Mouse (Mus musculus): ENCODE results near the gene H3f3a. TPM values are rescaled to one million over a fixed set of nuclear protein-coding genes. Genes with fewer than 3 reads are reported as not detected.

Gene H3f3a
- polyA plus RNA-seq, 1 experiment = 339 TPM

DNA sequence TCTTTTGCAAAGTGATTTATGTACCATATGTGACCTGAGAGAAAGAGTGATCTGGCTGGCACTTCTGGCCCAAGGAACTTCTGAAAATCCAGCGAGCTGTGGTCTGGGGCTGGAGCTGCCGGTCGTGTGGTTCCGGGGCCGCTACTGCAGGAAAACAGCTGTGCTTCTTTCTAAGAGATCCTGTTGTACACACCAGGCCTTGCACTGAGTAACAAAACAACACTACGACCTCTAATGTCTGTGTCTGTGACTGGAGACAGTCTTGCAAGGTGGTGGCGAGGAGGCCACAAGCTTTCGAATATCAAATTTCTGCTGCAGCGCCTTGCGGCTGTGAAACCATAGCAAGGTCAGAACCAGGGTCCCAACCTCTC is 36.5 kb downstream of the H3f3a start:
- Histone ChIP-seq H3K4me3 (replicated peaks; ENCODE audit: extremely low read depth, low read depth, low read length) (peak overlapping the region; percentile 83), H3K4me1 (ENCODE audit: control insufficient read depth, insufficient read depth, low read length) (no peaks in the 10 kb centered on the region)
- no peak for DNase-seq
- TF ChIP-seq CTCF (IDR thresholded peaks at IDR 0.05; ENCODE audit: insufficient read depth, low read length) = no peak
- no peak for TF ChIP-seq POLR2A (IDR thresholded peaks at IDR 0.05; ENCODE audit: borderline replicate concordance, extremely low read depth, low read depth, low read length)
- WGBS = 5% methylated on average over 10 of the region's 10 CpGs

DNA sequence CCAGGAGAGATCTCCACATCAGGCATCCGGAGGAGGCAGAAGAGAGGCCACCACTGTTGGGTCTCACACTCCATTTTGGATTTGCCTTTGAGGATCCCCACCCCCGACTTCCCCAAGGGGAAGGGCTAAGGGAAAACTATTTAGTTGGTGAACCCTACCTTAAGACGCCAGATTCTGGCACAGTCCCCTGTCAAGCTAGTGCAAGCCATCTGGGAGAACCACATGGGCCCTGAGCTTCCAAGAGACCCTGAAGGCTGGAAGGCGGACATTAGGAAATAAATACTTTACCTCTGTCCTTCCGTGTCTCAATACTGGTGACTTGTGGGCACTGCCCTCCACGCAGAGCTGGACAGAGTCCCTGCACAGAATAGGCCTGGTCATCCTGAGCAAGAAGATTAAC is 37.2 kb downstream of the H3f3a start:
- DNase-seq = no peak
- no peaks in the 10 kb centered on the region for H3K4me1 ChIP-seq (ENCODE audit: control insufficient read depth, insufficient read depth, low read length)
- WGBS = 83% methylated on average over 6 of the region's 6 CpGs
- TF ChIP-seq POLR2A (IDR thresholded peaks at IDR 0.05; ENCODE audit: borderline replicate concordance, extremely low read depth, low read depth, low read length) = no peak
- TF ChIP-seq CTCF (IDR thresholded peaks at IDR 0.05; ENCODE audit: insufficient read depth, low read length) = no peak
- no peak overlapping the region for H3K4me3 ChIP-seq (replicated peaks; ENCODE audit: extremely low read depth, low read depth, low read length)

DNA sequence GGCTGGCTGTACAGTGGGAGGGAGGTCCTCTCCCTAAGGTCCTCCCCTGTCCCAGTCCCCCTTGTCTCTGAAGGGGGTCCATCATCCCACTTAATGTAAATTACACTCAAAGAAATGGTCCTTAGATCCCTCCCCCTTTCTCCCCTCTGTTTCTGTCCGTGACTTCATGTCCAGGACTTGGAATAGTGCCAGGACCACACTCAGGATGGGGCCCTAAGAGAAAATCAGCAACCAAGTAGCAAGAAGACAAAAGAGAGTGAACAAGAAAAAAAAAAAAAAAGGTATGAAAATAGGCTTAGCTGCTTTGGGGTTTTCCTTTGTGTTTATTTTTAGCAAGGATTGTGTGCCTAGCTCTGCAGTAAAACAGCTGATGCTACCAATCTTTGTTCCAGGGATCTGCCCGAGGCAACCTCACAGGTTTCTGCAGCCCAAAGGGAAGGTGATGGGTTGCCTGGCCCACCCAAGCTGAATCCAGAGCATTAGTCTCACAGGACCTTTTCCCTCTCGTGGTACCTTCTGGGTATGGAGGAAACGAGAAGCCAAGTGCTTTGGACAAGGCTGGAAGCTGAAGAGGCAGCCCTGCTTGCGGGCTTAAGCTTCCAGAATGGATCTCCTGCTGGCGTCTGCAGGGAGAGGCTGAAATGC is 37.8 kb downstream of the H3f3a start:
- no peak for TF ChIP-seq POLR2A (IDR thresholded peaks at IDR 0.05; ENCODE audit: borderline replicate concordance, extremely low read depth, low read depth, low read length)
- TF ChIP-seq CTCF (IDR thresholded peaks at IDR 0.05; ENCODE audit: insufficient read depth, low read length) = no peak
- no peak overlapping the region for H3K4me3 ChIP-seq (replicated peaks; ENCODE audit: extremely low read depth, low read depth, low read length)
- no peak for DNase-seq
- H3K4me1 ChIP-seq (ENCODE audit: control insufficient read depth, insufficient read depth, low read length) = no peaks in the 10 kb centered on the region
- 59% methylated on average over 6 of the region's 6 CpGs for WGBS

DNA sequence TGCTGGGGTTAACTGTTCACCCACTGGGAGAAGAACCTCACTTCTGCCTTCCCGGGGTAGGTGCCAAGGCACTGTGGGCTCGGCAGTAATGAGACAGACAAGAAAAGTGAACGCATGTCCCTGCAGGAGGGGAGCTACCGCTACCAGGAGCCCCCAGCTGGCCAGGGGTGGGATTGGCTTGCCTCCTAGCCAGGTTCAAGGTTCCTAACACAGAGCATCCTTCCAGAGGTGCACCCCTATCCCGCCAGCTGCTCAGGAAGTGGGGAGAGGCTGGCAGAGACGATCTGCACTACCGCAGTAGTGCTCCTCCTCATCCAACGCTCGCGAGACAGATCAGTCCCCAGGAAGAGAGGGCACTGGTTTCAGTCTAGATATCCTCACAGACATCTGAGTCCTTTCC is 38.4 kb downstream of the H3f3a start:
- DNase-seq = no peak
- Histone ChIP-seq H3K4me3 (replicated peaks; ENCODE audit: extremely low read depth, low read depth, low read length) (no peak overlapping the region), H3K4me1 (ENCODE audit: control insufficient read depth, insufficient read depth, low read length) (no peaks in the 10 kb centered on the region)
- WGBS = 78% methylated on average over 10 of the region's 10 CpGs
- no peak for TF ChIP-seq CTCF (IDR thresholded peaks at IDR 0.05; ENCODE audit: insufficient read depth, low read length)
- TF ChIP-seq POLR2A (IDR thresholded peaks at IDR 0.05; ENCODE audit: borderline replicate concordance, extremely low read depth, low read depth, low read length) = no peak

DNA sequence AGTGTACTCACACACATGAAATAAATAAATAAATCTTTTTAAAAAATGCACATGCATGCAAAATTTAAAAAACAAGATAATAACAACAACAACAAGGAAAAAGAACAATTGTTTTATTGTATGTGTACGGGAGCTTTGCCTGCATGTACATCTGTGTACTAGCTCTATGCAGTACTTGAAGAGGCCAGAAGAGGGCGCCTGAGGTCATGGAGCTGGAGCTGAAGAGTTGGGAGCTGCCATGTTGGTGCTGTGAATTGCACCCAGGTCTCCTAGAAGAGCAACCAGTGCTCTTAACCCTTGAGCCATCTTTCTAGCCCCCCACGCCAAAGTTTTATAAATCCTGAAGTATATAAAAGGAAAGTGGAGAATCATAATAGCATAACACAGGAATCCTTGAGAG is 39.1 kb downstream of the H3f3a start:
- no peak for DNase-seq
- TF ChIP-seq POLR2A (IDR thresholded peaks at IDR 0.05; ENCODE audit: borderline replicate concordance, extremely low read depth, low read depth, low read length) = no peak
- peak; percentile 53 for TF ChIP-seq CTCF (IDR thresholded peaks at IDR 0.05; ENCODE audit: insufficient read depth, low read length)
- H3K4me1 ChIP-seq (ENCODE audit: control insufficient read depth, insufficient read depth, low read length) = no peaks in the 10 kb centered on the region
- H3K4me3 ChIP-seq (replicated peaks; ENCODE audit: extremely low read depth, low read depth, low read length) = no peak overlapping the region
- 69% methylated on average over 3 of the region's 3 CpGs for WGBS

DNA sequence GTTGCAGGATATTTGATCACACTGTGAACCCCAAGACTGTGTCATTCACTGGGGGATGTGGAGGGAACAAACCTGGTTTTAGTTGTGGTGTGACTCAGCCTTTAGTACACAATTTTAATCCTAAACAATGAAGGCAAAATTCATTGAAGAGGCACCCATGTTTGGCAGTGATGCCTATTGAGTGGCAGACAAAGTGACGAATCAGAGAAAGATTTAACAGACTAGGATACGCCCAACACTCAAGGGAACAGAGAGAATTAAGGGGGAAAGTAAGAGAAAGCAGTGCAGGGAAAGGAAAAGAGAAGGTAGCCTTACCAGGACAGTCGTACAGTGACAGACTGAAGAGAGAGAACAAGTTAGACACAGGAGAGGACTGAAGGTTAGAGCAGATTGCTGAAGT is 41.5 kb downstream of the H3f3a start:
- no peak overlapping the region for H3K4me3 ChIP-seq (replicated peaks; ENCODE audit: extremely low read depth, low read depth, low read length)
- no peak for DNase-seq
- peaks cover 3% of the 10 kb centered on the region for H3K4me1 ChIP-seq (ENCODE audit: control insufficient read depth, insufficient read depth, low read length)
- TF ChIP-seq POLR2A (IDR thresholded peaks at IDR 0.05; ENCODE audit: borderline replicate concordance, extremely low read depth, low read depth, low read length) (no peak), CTCF (IDR thresholded peaks at IDR 0.05; ENCODE audit: insufficient read depth, low read length) (no peak)
- 87% methylated on average over 3 of the region's 3 CpGs for WGBS

DNA sequence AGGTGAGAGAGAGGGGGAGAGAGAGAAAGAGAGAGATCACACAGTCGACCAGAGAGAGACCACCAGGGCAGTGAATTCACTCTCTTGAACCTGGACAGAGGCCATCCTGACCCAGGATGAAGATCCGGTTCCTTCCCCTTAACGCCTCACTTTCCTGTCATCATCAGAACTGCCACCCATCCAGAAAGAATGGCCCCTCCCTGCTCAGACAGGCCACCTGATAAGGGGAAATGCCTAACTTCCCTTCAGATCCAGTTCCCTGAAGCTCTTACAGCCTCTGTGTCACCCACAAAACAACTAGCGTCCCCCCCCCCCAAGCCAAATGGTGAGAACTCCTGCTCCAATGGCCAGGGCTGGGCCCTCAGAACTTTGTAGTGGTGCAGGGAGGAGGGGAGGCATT is 42.0 kb downstream of the H3f3a start:
- WGBS = 64% methylated on average over 4 of the region's 4 CpGs
- H3K4me3 ChIP-seq (replicated peaks; ENCODE audit: extremely low read depth, low read depth, low read length) = no peak overlapping the region
- no peak for TF ChIP-seq CTCF (IDR thresholded peaks at IDR 0.05; ENCODE audit: insufficient read depth, low read length)
- TF ChIP-seq POLR2A (IDR thresholded peaks at IDR 0.05; ENCODE audit: borderline replicate concordance, extremely low read depth, low read depth, low read length) = no peak
- peaks cover 3% of the 10 kb centered on the region for H3K4me1 ChIP-seq (ENCODE audit: control insufficient read depth, insufficient read depth, low read length)
- no peak for DNase-seq

DNA sequence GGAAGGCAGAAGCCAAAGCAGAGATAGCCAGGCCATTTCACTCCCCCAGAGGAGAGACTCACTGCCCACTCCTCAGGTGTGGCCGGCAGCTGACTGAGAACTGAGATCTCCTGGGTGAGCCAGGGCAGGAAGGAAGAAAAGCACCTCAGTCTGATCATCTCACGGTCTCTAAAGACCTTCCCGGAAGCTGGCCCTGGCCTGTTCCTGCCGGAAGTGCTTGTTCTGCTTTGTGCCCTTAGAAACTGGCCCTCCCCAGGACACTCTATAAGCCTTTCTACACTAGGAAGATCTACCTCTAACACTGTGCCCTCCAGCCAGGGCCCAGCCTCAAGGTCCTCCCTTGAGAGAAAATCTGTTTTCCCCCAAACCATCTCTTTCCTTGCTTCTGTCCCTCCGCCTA is 42.4 kb downstream of the H3f3a start:
- Histone ChIP-seq H3K4me1 (ENCODE audit: control insufficient read depth, insufficient read depth, low read length) (peaks cover 3% of the 10 kb centered on the region), H3K4me3 (replicated peaks; ENCODE audit: extremely low read depth, low read depth, low read length) (no peak overlapping the region)
- TF ChIP-seq CTCF (IDR thresholded peaks at IDR 0.05; ENCODE audit: insufficient read depth, low read length) (no peak), POLR2A (IDR thresholded peaks at IDR 0.05; ENCODE audit: borderline replicate concordance, extremely low read depth, low read depth, low read length) (no peak)
- 60% methylated on average over 5 of the region's 5 CpGs for WGBS
- DNase-seq = no peak

DNA sequence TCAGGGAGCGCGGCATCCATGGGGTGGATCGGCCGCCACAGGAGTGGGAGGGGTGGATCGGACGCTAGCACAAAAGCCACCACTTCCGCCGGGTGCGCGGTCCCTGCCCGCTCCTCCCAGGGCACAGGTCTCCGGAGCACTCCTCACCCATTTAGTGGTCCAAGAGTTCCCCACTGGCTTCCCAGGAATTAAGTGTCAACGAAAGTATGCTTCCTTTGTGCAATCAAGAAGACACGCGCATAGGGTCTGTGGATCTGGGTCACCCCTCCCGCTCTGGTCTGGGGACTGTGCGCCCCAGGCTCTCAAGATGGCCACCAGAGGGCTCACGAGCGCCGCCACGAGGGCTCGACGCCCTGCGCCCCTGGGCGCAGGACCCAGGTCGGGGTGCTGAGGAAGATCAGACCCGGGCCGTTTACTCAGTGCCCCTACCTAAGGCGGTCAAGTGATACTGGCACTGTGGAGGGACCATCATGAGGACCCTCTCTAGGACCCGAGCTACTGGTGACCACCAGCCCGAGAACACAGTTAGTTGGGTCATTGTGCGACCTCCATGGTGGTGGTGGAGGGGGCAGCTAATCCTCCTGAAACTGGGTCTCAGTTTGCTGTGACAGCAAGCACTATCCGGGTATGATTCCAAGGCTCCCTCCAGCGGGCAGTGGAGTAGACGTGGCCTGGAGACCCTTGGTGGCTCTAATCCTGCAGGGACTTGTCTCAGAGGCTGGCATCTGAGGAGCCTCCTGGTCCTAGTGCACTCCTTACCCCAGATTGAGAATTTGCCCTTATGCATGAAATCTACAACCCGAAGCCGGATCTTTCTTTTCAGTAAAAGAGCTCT is 45.2 kb downstream of the H3f3a start:
- DNase-seq = peak; percentile 80
- peak; percentile 56 for TF ChIP-seq CTCF (IDR thresholded peaks at IDR 0.05; ENCODE audit: insufficient read depth, low read length)
- no peak; the same call in 1 of the 2 replicates for TF ChIP-seq POLR2A (IDR thresholded peaks at IDR 0.05; ENCODE audit: borderline replicate concordance, extremely low read depth, low read depth, low read length)
- WGBS = 4% methylated on average over 37 of the region's 37 CpGs
- Histone ChIP-seq H3K4me3 (replicated peaks; ENCODE audit: extremely low read depth, low read depth, low read length) (peak overlapping the region; percentile 78), H3K4me1 (ENCODE audit: control insufficient read depth, insufficient read depth, low read length) (peaks cover 3% of the 10 kb centered on the region)
